Comparison of ENCODE assay signal across 27 mouse cellular contexts in the genomic region with DNA sequence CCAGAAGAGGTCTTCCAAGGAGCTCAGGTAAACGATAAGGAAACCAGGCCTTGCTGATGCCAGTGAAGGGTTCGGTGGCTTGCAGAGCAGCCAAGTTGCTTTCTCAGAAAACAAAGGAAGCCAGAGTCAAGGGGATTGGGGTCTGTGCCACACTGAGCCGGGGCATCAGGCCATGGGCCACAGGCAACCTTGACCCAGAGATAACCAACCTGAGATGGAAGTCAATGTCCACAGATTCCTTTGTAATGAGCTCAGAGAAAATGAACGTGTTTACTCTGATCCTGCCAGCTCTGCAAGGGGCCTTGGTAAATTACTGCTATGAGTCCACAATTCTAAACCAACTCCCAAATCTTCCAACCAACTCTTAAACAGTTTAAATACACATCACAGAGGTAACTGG. TPM values are rescaled to one million over a fixed set of nuclear protein-coding genes. Genes with fewer than 3 reads are reported as not detected.
DNase-seq lines count a peak whose midpoint lies in the region; ATAC-seq and TF ChIP-seq lines count a peak whose summit lies in the region.
"Had no signal": no experiment of that assay in that cellular context is flagged by ENCODE, and none has a peak within 500 bp of the region (broad histone marks: within the 10 kb centered on the region; RNA-seq: fewer than 3 reads in every experiment).

No protein-coding gene starts in this region.

- ATAC-seq in liver, embryonic 11.5 days (replicated peaks; ENCODE audit: low FRiP score): no peak
- ATAC-seq: activated CD4-positive, CD25-positive, alpha-beta regulatory T cell, adult 4 months; forebrain, embryonic 15.5 days; hindbrain, embryonic 16.5 days; intestine, embryonic 15.5 days; liver, embryonic 12.5 days had no signal

- H3K27ac ChIP-seq in heart, adult 2 months: peak overlapping the region; percentile 3; the same call in 1 of the 2 replicates
- 0 out of 2 replicates have a peak overlapping the region, but pooled peaks have one; percentile 26 for H3K27ac ChIP-seq in liver, adult 2 months (replicated peaks; ENCODE audit: insufficient read depth, low read depth, low read length)
- H3K27ac ChIP-seq in liver, embryonic 11.5 days (ENCODE audit: low read depth, low read length): no peak overlapping the region
- no peak overlapping the region for H3K27ac ChIP-seq in midbrain, embryonic 10.5 days (replicated peaks)
- H3K27ac ChIP-seq: forebrain, embryonic 15.5 days; intestine, embryonic 15.5 days; liver, embryonic 12.5 days; neural tube, embryonic 15.5 days had no signal

- no peak for TF ChIP-seq EP300 in heart, adult 2 months (IDR thresholded peaks at IDR 0.05; ENCODE audit: insufficient read depth, low read depth, low read length)

- no peaks in the 10 kb centered on the region for H3K9me3 ChIP-seq in liver, embryonic 11.5 days (ENCODE audit: control insufficient read depth, low read length)
- H3K9me3 ChIP-seq in midbrain, embryonic 10.5 days (replicated peaks): no peaks in the 10 kb centered on the region
- H3K9me3 ChIP-seq: forebrain, embryonic 15.5 days; intestine, embryonic 15.5 days; liver, embryonic 12.5 days; neural tube, embryonic 15.5 days had no signal

- peaks cover 27% of the 10 kb centered on the region for H3K4me1 ChIP-seq in heart, adult 2 months (ENCODE audit: control insufficient read depth, insufficient read depth, low read length)
- H3K4me1 ChIP-seq in liver, adult 2 months (ENCODE audit: control insufficient read depth, insufficient read depth, low read length): peaks cover 18% of the 10 kb centered on the region
- no peaks in the 10 kb centered on the region for H3K4me1 ChIP-seq in liver, embryonic 11.5 days (replicated peaks; ENCODE audit: control insufficient read depth, insufficient read depth, low read length)
- peaks cover 25% of the 10 kb centered on the region for H3K4me1 ChIP-seq in midbrain, embryonic 10.5 days
- H3K4me1 ChIP-seq: intestine, embryonic 15.5 days had no signal

- H3K4me3 ChIP-seq in heart, adult 2 months: no peak overlapping the region
- no peak overlapping the region for H3K4me3 ChIP-seq in liver, adult 2 months (ENCODE audit: insufficient read depth, low read depth, low read length)
- no peak overlapping the region for H3K4me3 ChIP-seq in liver, embryonic 11.5 days (ENCODE audit: low read depth, low read length)
- H3K4me3 ChIP-seq in myocyte: no peak overlapping the region
- H3K4me3 ChIP-seq in midbrain, embryonic 10.5 days: no peak overlapping the region
- H3K4me3 ChIP-seq: forebrain, embryonic 15.5 days; intestine, embryonic 15.5 days; liver, embryonic 12.5 days; neural tube, embryonic 15.5 days had no signal

- peaks cover 15% of the 10 kb centered on the region for H3K36me3 ChIP-seq in heart, adult 2 months (ENCODE audit: control insufficient read depth, insufficient read depth, low read length)
- H3K36me3 ChIP-seq in liver, adult 2 months (ENCODE audit: control insufficient read depth, insufficient read depth, low read length): no peaks in the 10 kb centered on the region
- no peaks in the 10 kb centered on the region for H3K36me3 ChIP-seq in liver, embryonic 11.5 days (ENCODE audit: control insufficient read depth, insufficient read depth, low read length)
- no peaks in the 10 kb centered on the region for H3K36me3 ChIP-seq in myocyte (ENCODE audit: control insufficient read depth, insufficient read depth)
- no peaks in the 10 kb centered on the region for H3K36me3 ChIP-seq in midbrain, embryonic 10.5 days
- H3K36me3 ChIP-seq: forebrain, embryonic 15.5 days; intestine, embryonic 15.5 days; liver, embryonic 12.5 days; neural tube, embryonic 15.5 days had no signal

- no peak for TF ChIP-seq CTCF in heart, adult 2 months (IDR thresholded peaks at IDR 0.05)
- no peak for TF ChIP-seq CTCF in liver, adult 2 months (IDR thresholded peaks at IDR 0.05; ENCODE audit: low read depth, low read length)

- intact Hi-C loops in heart, adult 2 months (cut with DNase I): loop anchor here (10.0 kb wide), 2 partner anchors 407 to 537 kb away; partner anchors contain the start of genes Acad9 and Dcun1d1

- DNase-seq in heart, adult 2 months: no peak
- DNase-seq in heart, postnatal 4 days: no peak
- peak; percentile 73 for DNase-seq in liver, adult 2 months (ENCODE audit: extremely low read depth, low read depth, low spot score)
- no peak for DNase-seq in liver, embryonic 11.5 days (ENCODE audit: low spot score)
- peak; percentile 64 to 66 for DNase-seq in adrenal gland, postnatal 36 days
- DNase-seq in midbrain, embryonic 10.5 days (ENCODE audit: low spot score): no peak
- DNase-seq: cerebellum, adult 9-10 months; gastrocnemius, postnatal 10 days; kidney, adult 8-10 months; kidney, postnatal 14 days; lung, adult 18-20 months; lung, postnatal 10 days had no signal

- H3K4me2 ChIP-seq in liver, embryonic 11.5 days: no peak overlapping the region
- peak overlapping the region; percentile 64 for H3K4me2 ChIP-seq in myocyte (ENCODE audit: low read depth)
- H3K4me2 ChIP-seq: forebrain, embryonic 15.5 days; intestine, embryonic 15.5 days; liver, embryonic 12.5 days; midbrain, embryonic 11.5 days; neural tube, embryonic 15.5 days had no signal

- H3ac ChIP-seq in myocyte (ENCODE audit: control insufficient read depth, insufficient read length): no peak overlapping the region

- H3K79me2 ChIP-seq in heart, adult 2 months (replicated peaks; ENCODE audit: control insufficient read depth, insufficient read depth, low read length): peaks cover 5% of the 10 kb centered on the region
- peaks cover 5% of the 10 kb centered on the region; the same call in 1 of the 2 replicates for H3K79me2 ChIP-seq in liver, adult 2 months (ENCODE audit: control insufficient read depth, insufficient read depth, low read length)
- peaks cover 64% of the 10 kb centered on the region for H3K79me2 ChIP-seq in myocyte (ENCODE audit: control insufficient read depth, insufficient read depth)

- whole genome bisulfite sequencing in heart, adult 2 months: 19% methylated on average over 4 of the region's 4 CpGs
- 20% methylated on average over 4 of the region's 4 CpGs for WGBS in liver, adult 2 months
- 57% methylated on average over 4 of the region's 4 CpGs for WGBS in liver, embryonic 11.5 days
- 79% methylated on average over 4 of the region's 4 CpGs for WGBS in midbrain, embryonic 10.5 days

- TF ChIP-seq POLR2A in heart, adult 2 months (IDR thresholded peaks at IDR 0.05; ENCODE audit: insufficient read depth, low read depth, low read length): no peak
- no peak for TF ChIP-seq POLR2A in liver, adult 2 months (IDR thresholded peaks at IDR 0.05; ENCODE audit: extremely low read depth, insufficient read depth, low read length)
- TF ChIP-seq POLR2A in myocyte (IDR thresholded peaks at IDR 0.05; ENCODE audit: insufficient read length, low read depth): no peak

- H3K27me3 ChIP-seq in heart, adult 2 months (ENCODE audit: control insufficient read depth, insufficient read depth, low read length): no peaks in the 10 kb centered on the region
- no peaks in the 10 kb centered on the region for H3K27me3 ChIP-seq in liver, adult 2 months (ENCODE audit: control insufficient read depth, insufficient read depth, low read length)
- H3K27me3 ChIP-seq in liver, embryonic 11.5 days (replicated peaks; ENCODE audit: control insufficient read depth, insufficient read depth, low read length): no peaks in the 10 kb centered on the region
- H3K27me3 ChIP-seq in myocyte (ENCODE audit: control insufficient read depth, insufficient read depth, insufficient read length): no peaks in the 10 kb centered on the region
- peaks cover 15% of the 10 kb centered on the region for H3K27me3 ChIP-seq in midbrain, embryonic 10.5 days (ENCODE audit: low read depth, poor library complexity, severe bottlenecking)
- H3K27me3 ChIP-seq: forebrain, embryonic 15.5 days; intestine, embryonic 15.5 days; liver, embryonic 12.5 days; neural tube, embryonic 15.5 days had no signal

- no peak overlapping the region for H3K9ac ChIP-seq in heart, adult 2 months (ENCODE audit: low read depth, low read length)
- no peak overlapping the region for H3K9ac ChIP-seq in liver, adult 2 months (ENCODE audit: low read depth, low read length)
- H3K9ac ChIP-seq in liver, embryonic 11.5 days (ENCODE audit: low read depth, low read length): no peak overlapping the region
- H3K9ac ChIP-seq: forebrain, embryonic 15.5 days; intestine, embryonic 15.5 days; liver, embryonic 12.5 days; neural tube, embryonic 15.5 days had no signal

TF ChIP-seq in myocyte, 11 proteins besides CTCF, POLR2A, EP300 and RAD21 (continues in another document):
- no peak for TF ChIP-seq TCF12 (IDR thresholded peaks at IDR 0.05; ENCODE audit: insufficient read depth, poor library complexity, severe bottlenecking)
- no peak for TF ChIP-seq MAX (IDR thresholded peaks at IDR 0.05; ENCODE audit: low read depth)
- TF ChIP-seq POLR2AphosphoS2 (IDR thresholded peaks at IDR 0.05; ENCODE audit: insufficient read length, low read depth): no peak

RNA-seq across cellular contexts. Expression of gene Anxa5, which starts 3.8 kb away (rescaled TPM):
- total RNA-seq in heart, adult 2 months (2021): 100 to 1,000 TPM; 119 to 131 TPM
- polyA plus RNA-seq in heart, adult 2 months (2012; rRNA removed): 202 and 223 TPM in 2 replicates
- total RNA-seq in heart, postnatal 4 days (2021): 100 to 1,000 TPM; 250 to 254 TPM
- 77.4 and 95.0 TPM in 2 replicates for total RNA-seq in liver, adult 2 months (2014; rRNA removed)
- 152 and 159 TPM in 2 replicates for polyA plus RNA-seq in liver, adult 2 months (2012; rRNA removed)
- 105 and 108 TPM in 2 replicates for polyA plus RNA-seq in liver, embryonic 11.5 days (2014; fragmentation: Nextera tagmentation; extraction: Ambion mirVana)
- total RNA-seq in adrenal gland, postnatal 36 days (2021): 100 to 1,000 TPM; 585 to 650 TPM
- polyA plus RNA-seq in myocyte (2012; fragmentation: generic; extraction: Trizol): 313 TPM
- 106 and 116 TPM in 2 replicates for polyA plus RNA-seq in midbrain, embryonic 10.5 days (2016; fragmentation: Nextera tagmentation; extraction: Ambion mirVana)

RNA-seq across cellular contexts. Expression of gene 1810062G17Rik, which starts 3.9 kb away (rescaled TPM):
- total RNA-seq in heart, adult 2 months (2021): not detected
- 0.70 and 0.96 TPM in 2 replicates for polyA plus RNA-seq in heart, adult 2 months (2012; rRNA removed)
- under 1 TPM; 0.50 to 0.91 TPM for total RNA-seq in heart, postnatal 4 days (2021)
- 1.4 and 1.7 TPM in 2 replicates for total RNA-seq in liver, adult 2 months (2014; rRNA removed)
- polyA plus RNA-seq in liver, adult 2 months (2012; rRNA removed): 0.87 and 0.91 TPM in 2 replicates
- 0.48 and 0.75 TPM in 2 replicates for polyA plus RNA-seq in liver, embryonic 11.5 days (2014; fragmentation: Nextera tagmentation; extraction: Ambion mirVana)
- 1 to 10 TPM in 1 of 2 experiments, under 1 TPM in 1; 0.79 to 2.5 TPM for total RNA-seq in adrenal gland, postnatal 36 days (2021)
- 0.46 TPM for polyA plus RNA-seq in myocyte (2012; fragmentation: generic; extraction: Trizol)
- polyA plus RNA-seq in midbrain, embryonic 10.5 days (2016; fragmentation: Nextera tagmentation; extraction: Ambion mirVana): 0.25 and 0.73 TPM in 2 replicates
- total RNA-seq: hematopoietic stem cell, adult 5-6 weeks; layer of hippocampus, adult 18-20 months; layer of hippocampus, postnatal 25 days; midbrain, postnatal 0 days had no signal
- polyA plus RNA-seq: forebrain, embryonic 15.5 days had no signal

RNA-seq across cellular contexts. Expression of gene Gm11549, which starts 49.8 kb away (rescaled TPM):
- not detected for total RNA-seq in heart, adult 2 months (2021)
- polyA plus RNA-seq in heart, adult 2 months (2012; rRNA removed): not detected in 2 replicates
- under 1 TPM; 0.09 to 0.12 TPM for total RNA-seq in heart, postnatal 4 days (2021)
- not detected in 2 replicates for total RNA-seq in liver, adult 2 months (2014; rRNA removed)
- not detected in 2 replicates for polyA plus RNA-seq in liver, adult 2 months (2012; rRNA removed)
- polyA plus RNA-seq in liver, embryonic 11.5 days (2014; fragmentation: Nextera tagmentation; extraction: Ambion mirVana): not detected in 2 replicates
- total RNA-seq in adrenal gland, postnatal 36 days (2021): not detected
- polyA plus RNA-seq in myocyte (2012; fragmentation: generic; extraction: Trizol): not detected
- 0.67 and 1.2 TPM in 2 replicates for polyA plus RNA-seq in midbrain, embryonic 10.5 days (2016; fragmentation: Nextera tagmentation; extraction: Ambion mirVana)
- total RNA-seq: hematopoietic stem cell, adult 5-6 weeks; MEL had no signal
- polyA plus RNA-seq: activated CD4-positive, CD25-positive, alpha-beta regulatory T cell, adult 4 months; C2C12; limb, embryonic 11.5 days; liver, embryonic 12.5 days had no signal

Comparison
In these comparisons a context has a peak if more than half of its experiments do, and no peak if none do; other contexts are left out.
1. DNase-seq: peak in liver, adult 2 months (single experiment) and adrenal gland, postnatal 36 days (2 of 2); none in heart, adult 2 months (0 of 2), heart, postnatal 4 days (single experiment), liver, embryonic 11.5 days (single experiment) and midbrain, embryonic 10.5 days (single experiment).
2. H3K27ac ChIP-seq: peak in heart, adult 2 months (single experiment) and liver, adult 2 months (single experiment); none in liver, embryonic 11.5 days (single experiment) and midbrain, embryonic 10.5 days (single experiment).